Mouse (Mus musculus) hindbrain, embryonic 14.5 days (tissue): ENCODE results near the gene Nacad. TPM values are rescaled to one million over a fixed set of nuclear protein-coding genes. Genes with fewer than 3 reads are reported as not detected.

Source experiments
- ATAC-seq: fragments of 200-750 bp; cut with Nextera tagmentation; 2 replicates; pipeline ENCODE4 v1.8.0; 2017; ENCODE audit warnings: moderate number of reproducible peaks, mild to moderate bottlenecking, moderate TSS enrichment, moderate library complexity; ENCODE audit not compliant: low FRiP score
- DNase-seq: peaks from one replicate; pipeline ENCODE4 v3.0.0-alpha.2; 2015; ENCODE audit warnings: low spot score
- H3K27ac ChIP-seq: fragments of 300-500 bp; sonication (generic); 2 replicates; pipeline ENCODE4 v1.5.1; 2014; ENCODE audit warnings: mild to moderate bottlenecking, moderate library complexity
- H3K27me3 ChIP-seq: fragments of 300-500 bp; sonication (generic); 2 replicates; pipeline ENCODE4 v1.6.1; 2014; ENCODE audit warnings: mild to moderate bottlenecking, low read length, mixed read lengths; ENCODE audit not compliant: control insufficient read depth, insufficient read depth
- H3K36me3 ChIP-seq: fragments of 300-500 bp; sonication (generic); replicated peaks from 2 replicates; pipeline ENCODE4 v1.6.1; 2014; ENCODE audit not compliant: control insufficient read depth, insufficient read depth
- H3K4me1 ChIP-seq: fragments of 300-500 bp; sonication (generic); replicated peaks from 2 replicates; pipeline ENCODE4 v1.6.1; 2014; ENCODE audit warnings: antibody characterized with exemption, low read length, mixed read lengths; ENCODE audit not compliant: control insufficient read depth, insufficient read depth
- H3K4me2 ChIP-seq: fragments of 300-500 bp; sonication (generic); replicated peaks from 2 replicates; pipeline ENCODE4 v1.6.1; 2014; ENCODE audit warnings: mild to moderate bottlenecking, moderate library complexity
- H3K4me3 ChIP-seq: fragments of 300-500 bp; sonication (generic); replicated peaks from 2 replicates; pipeline ENCODE4 v1.5.1; 2014; ENCODE audit warnings: mild to moderate bottlenecking, low read length
- H3K9ac ChIP-seq: fragments of 300-500 bp; sonication (generic); 2 replicates; pipeline ENCODE4 v1.6.1; 2014
- H3K9me3 ChIP-seq: fragments of 300-500 bp; sonication (generic); 2 replicates; pipeline ENCODE4 v1.6.1; 2016; ENCODE audit warnings: low read length; ENCODE audit not compliant: control insufficient read depth
- whole genome bisulfite sequencing: fragments of 180-500 bp; shearing (Covaris S2); extraction: QIAGEN DNeasy Blood & Tissue Kit; methylation state at CpG from one replicate; pipeline ENCODE4 v1.1.7; 2014; 5-methylcytosine and 5-hydroxymethylcytosine counted together
- polyA plus RNA-seq: library from polyadenylated mRNA; unstranded; fragments of >200 nt; fragmentation: Nextera tagmentation; extraction: Ambion mirVana; gene quantifications from 2 replicates; pipeline ENCODE4 v1.2.1, GENCODE M21; 2014

Nacad gene
- polyA plus RNA-seq, 1 experiment from 2014 or later: 75.9 TPM

- Histone ChIP-seq H3K9ac (peak overlapping the region; percentile 60), H3K27me3 (no peaks in the 10 kb centered on the region), H3K27ac (peak overlapping the region; percentile 78), H3K4me1 (peaks cover 52% of the 10 kb centered on the region), H3K9me3 (no peaks in the 10 kb centered on the region), H3K4me2 (peak overlapping the region; percentile 55), H3K36me3 (peaks cover 75% of the 10 kb centered on the region), H3K4me3 (peak overlapping the region; percentile 20)
- ATAC-seq (peak; percentile 27), DNase-seq (peak; percentile 28)
- 9% methylated on average over 27 of the region's 27 CpGs for WGBS
Measured at GRCm38 (mm10) chr11:6599011-6599681, 6.7 kb downstream of the Nacad start.

DNA sequence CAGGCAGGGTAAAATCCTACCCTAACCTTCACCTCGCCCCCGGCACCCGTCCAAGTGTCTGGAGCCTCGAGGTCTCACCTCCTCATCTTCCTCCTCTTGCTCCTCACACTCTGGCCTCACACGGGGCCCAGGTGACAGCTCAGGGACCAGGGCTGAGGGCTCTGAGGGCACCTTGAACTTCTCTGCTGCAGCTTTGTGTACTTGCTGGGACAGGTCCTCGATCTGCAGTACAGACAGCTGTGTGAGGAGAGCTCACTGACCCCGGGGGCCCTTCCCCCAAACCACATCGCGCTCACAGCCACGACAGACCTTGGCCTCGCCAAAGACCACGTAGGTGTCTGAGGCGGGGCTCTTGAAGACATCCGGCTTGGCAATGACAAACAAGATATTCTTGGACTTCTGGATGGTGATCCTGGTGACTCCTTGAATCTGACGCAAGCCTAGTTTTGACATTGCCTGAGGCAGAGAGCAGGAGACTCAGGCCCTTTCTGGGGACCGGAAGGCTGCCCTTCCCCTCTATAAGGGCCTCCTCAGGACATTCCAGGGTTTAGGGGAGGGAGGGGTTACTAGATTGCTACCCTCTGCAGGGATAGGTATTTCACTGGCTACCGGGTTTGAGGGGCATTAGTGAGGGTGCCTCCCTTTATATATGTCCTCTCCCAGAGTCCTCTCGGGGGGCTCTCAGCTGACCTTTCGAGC lies 7.5 kb downstream of the Nacad start:
- no peak for ATAC-seq
- peaks cover 47% of the 10 kb centered on the region for H3K4me1 ChIP-seq

DNA sequence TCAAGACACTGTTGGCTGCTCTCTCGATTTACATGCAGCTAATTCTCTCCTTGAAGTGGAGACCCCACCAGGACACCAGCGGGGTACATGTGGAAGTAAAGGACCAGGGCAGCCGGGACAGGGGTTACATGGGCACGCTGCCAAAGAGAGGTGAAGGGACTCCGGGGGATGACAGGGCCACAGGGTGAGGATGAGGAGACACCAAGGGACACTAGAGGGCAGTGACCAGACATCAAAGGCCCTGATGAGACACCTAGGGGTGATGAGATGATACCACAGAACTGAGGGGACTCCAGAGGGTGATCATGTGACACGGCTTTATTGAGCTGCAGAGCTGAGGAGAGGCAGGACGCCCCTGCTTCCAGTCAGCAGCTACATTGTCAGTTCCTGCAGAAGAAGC lies 8.3 kb downstream of the Nacad start:
- Histone ChIP-seq H3K4me2 (no peak overlapping the region), H3K27ac (peak overlapping the region; percentile 78; the same call in 1 of the 2 replicates), H3K36me3 (peaks cover 83% of the 10 kb centered on the region), H3K9ac (no peak overlapping the region), H3K27me3 (no peaks in the 10 kb centered on the region), H3K4me3 (no peak overlapping the region), H3K9me3 (no peaks in the 10 kb centered on the region), H3K4me1 (peaks cover 39% of the 10 kb centered on the region)
- ATAC-seq (no peak), DNase-seq (peak; percentile 25)
- 66% methylated on average over 7 of the region's 7 CpGs for WGBS

More for the DNA sequence above, 7.5 kb downstream of the Nacad start:
- peak overlapping the region; percentile 78 for H3K27ac ChIP-seq
- no peaks in the 10 kb centered on the region for H3K27me3 ChIP-seq
- 54% methylated on average over 19 of the region's 19 CpGs for WGBS
- peaks cover 82% of the 10 kb centered on the region for H3K36me3 ChIP-seq
- no peak for DNase-seq
- H3K4me3 ChIP-seq: peak overlapping the region; percentile 20
- H3K9me3 ChIP-seq: no peaks in the 10 kb centered on the region
- peak overlapping the region; percentile 60 for H3K9ac ChIP-seq
- H3K4me2 ChIP-seq: peak overlapping the region; percentile 55

DNA sequence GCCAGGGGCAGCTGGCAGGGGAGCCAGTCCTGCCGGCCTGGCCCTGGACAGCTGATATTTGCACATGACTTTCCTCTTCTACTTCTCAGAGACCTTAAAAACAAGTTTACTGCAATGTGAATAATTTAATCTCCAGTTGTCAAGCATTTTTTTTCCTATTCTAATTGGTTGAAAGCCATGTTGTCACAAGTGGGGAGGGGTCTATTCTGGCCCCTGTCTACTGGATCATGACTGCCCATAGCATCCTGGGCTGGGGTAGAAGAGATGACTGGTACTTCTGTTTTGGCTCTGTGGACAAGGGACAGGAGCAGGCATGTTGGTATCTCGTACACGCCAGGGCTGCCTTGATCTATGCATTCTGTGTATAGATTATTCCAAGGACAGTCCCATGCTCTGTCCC lies 9.2 kb downstream of the Nacad start:
- H3K4me1 ChIP-seq: peaks cover 35% of the 10 kb centered on the region
- H3K4me2 ChIP-seq: no peak overlapping the region
- H3K27me3 ChIP-seq: no peaks in the 10 kb centered on the region
- H3K27ac ChIP-seq: no peak overlapping the region
- H3K9ac ChIP-seq: no peak overlapping the region
- H3K36me3 ChIP-seq: peaks cover 83% of the 10 kb centered on the region
- DNase-seq (no peak), ATAC-seq (no peak)
- WGBS: 81% methylated on average over 3 of the region's 3 CpGs
- no peaks in the 10 kb centered on the region for H3K9me3 ChIP-seq
- H3K4me3 ChIP-seq: no peak overlapping the region

- Histone ChIP-seq H3K4me3 (no peak overlapping the region), H3K27me3 (no peaks in the 10 kb centered on the region), H3K36me3 (peaks cover 83% of the 10 kb centered on the region), H3K4me2 (no peak overlapping the region), H3K9ac (no peak overlapping the region), H3K9me3 (no peaks in the 10 kb centered on the region), H3K4me1 (peaks cover 32% of the 10 kb centered on the region), H3K27ac (no peak overlapping the region)
- ATAC-seq (no peak), DNase-seq (no peak)
- 98% methylated on average over 6 of the region's 6 CpGs for WGBS
Measured at GRCm38 (mm10) chr11:6596205-6596604, 9.6 kb downstream of the Nacad start.

DNA sequence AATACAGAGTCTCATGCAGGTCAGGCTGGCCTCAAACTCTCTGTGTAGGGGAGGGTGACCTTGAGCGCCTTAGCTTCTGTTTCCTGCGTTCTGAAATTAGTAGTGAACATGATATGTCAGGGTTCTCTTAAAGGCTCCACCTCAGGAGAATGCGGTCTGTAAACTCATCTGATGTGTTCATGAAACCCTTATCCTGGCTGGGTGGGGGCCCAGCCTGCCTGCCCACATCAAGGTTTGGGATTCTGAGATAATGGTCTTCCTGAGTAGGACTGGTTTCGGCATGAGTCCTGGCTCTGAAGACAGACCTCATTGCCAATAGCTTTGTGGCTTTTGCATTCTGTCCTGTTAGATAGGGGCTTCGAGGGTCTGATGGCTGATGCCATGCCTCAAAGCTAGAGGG lies 10.5 kb downstream of the Nacad start:
- Histone ChIP-seq H3K27me3 (no peaks in the 10 kb centered on the region), H3K4me1 (peaks cover 25% of the 10 kb centered on the region), H3K4me3 (no peak overlapping the region), H3K36me3 (peaks cover 83% of the 10 kb centered on the region), H3K27ac (no peak overlapping the region), H3K4me2 (no peak overlapping the region), H3K9me3 (no peaks in the 10 kb centered on the region), H3K9ac (no peak overlapping the region)
- DNase-seq (no peak), ATAC-seq (no peak)
- 93% methylated on average over 5 of the region's 5 CpGs for whole genome bisulfite sequencing

GRCm38 (mm10) chr11:6594845-6595244 lies 11.0 kb downstream of the Nacad start:
- 85% methylated on average over 6 of the region's 6 CpGs for WGBS
- H3K4me3 ChIP-seq: no peak overlapping the region
- H3K27me3 ChIP-seq: no peaks in the 10 kb centered on the region
- H3K4me2 ChIP-seq: no peak overlapping the region
- peaks cover 83% of the 10 kb centered on the region for H3K36me3 ChIP-seq
- H3K9me3 ChIP-seq: no peaks in the 10 kb centered on the region
- no peak for ATAC-seq
- no peak overlapping the region for H3K9ac ChIP-seq
- DNase-seq: no peak
- peaks cover 20% of the 10 kb centered on the region for H3K4me1 ChIP-seq
- no peak overlapping the region for H3K27ac ChIP-seq

- no peak for ATAC-seq
- no peak overlapping the region for H3K9ac ChIP-seq
- no peak overlapping the region for H3K27ac ChIP-seq
- H3K36me3 ChIP-seq: peaks cover 96% of the 10 kb centered on the region
- WGBS: 63% methylated on average over 11 of the region's 11 CpGs
- H3K4me1 ChIP-seq: peaks cover 6% of the 10 kb centered on the region
- H3K4me3 ChIP-seq: no peak overlapping the region
- DNase-seq: no peak
- H3K4me2 ChIP-seq: no peak overlapping the region
- no peaks in the 10 kb centered on the region for H3K9me3 ChIP-seq
- H3K27me3 ChIP-seq: no peaks in the 10 kb centered on the region
Measured at GRCm38 (mm10) chr11:6593406-6593805, 12.4 kb downstream of the Nacad start.

GRCm38 (mm10) chr11:6590933-6591675 lies 14.7 kb downstream of the Nacad start:
- H3K4me2 ChIP-seq: no peak overlapping the region
- DNase-seq: no peak
- no peaks in the 10 kb centered on the region for H3K27me3 ChIP-seq
- WGBS: 83% methylated on average over 10 of the region's 10 CpGs
- ATAC-seq: no peak
- H3K4me1 ChIP-seq: no peaks in the 10 kb centered on the region
- H3K36me3 ChIP-seq: peaks cover 87% of the 10 kb centered on the region
- no peak overlapping the region for H3K27ac ChIP-seq
- H3K9me3 ChIP-seq: no peaks in the 10 kb centered on the region
- H3K9ac ChIP-seq: no peak overlapping the region
- H3K4me3 ChIP-seq: no peak overlapping the region
